Mouse (Mus musculus) liver, postnatal 0 days (tissue): Measurements from ENCODE around the gene Tns1.

Experiments used
- CTCF ChIP-seq: sonication (generic); IDR thresholded peaks from 2 replicates; pipeline ENCODE4 v1.5.1; 2016; ENCODE audit warnings: antibody characterized with exemption, low read depth
- EP300 ChIP-seq: IDR thresholded peaks from 2 replicates; pipeline ENCODE4 v1.6.1; 2016; ENCODE audit warnings: antibody characterized with exemption, low read depth, mild to moderate bottlenecking

DNA sequence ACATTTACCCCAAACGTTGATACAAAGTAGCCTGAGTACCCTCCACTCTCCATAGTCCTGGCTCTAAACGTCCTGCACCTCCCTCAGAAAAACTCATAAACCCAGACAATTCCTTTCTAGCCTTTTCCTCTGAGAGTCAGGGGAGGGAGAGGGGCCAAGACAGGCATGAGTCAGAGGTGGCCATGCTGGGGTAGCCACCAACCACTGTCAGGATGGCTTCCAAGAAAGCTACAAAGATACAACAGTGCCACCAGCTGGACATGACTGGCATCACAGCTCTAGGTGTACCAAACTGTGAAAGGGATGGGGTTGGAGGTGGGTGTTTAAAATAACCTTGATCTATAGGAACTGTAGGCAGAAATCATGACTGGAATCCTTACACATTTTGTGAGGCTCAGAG is 128.0 kb downstream of the Tns1 start:
- peak; percentile 88 for TF ChIP-seq CTCF
- no peak for TF ChIP-seq EP300
